Mouse (Mus musculus): ENCODE measurements at regions not wholly inside any gene's neighbourhood (a gene's known extent, or its start where the extent isn't known, plus 50 kb on each side); places are given as distances from the start of the nearest gene placed in this dataset.

- Histone ChIP-seq H3K9me3 (ENCODE audit: low read length) (no peaks in the 10 kb centered on the region), H3K27me3 (ENCODE audit: insufficient read depth, low read length) (no peaks in the 10 kb centered on the region), H3K4me2 (ENCODE audit: low read depth, low read length) (no peak overlapping the region), H3K36me3 (replicated peaks; ENCODE audit: insufficient read depth, low read length) (no peaks in the 10 kb centered on the region), H3K4me3 (ENCODE audit: low read depth, low read length) (no peak overlapping the region), H3K27ac (ENCODE audit: low read depth) (no peak overlapping the region), H3K9ac (replicated peaks) (no peak overlapping the region), H3K4me1 (ENCODE audit: insufficient read depth) (no peaks in the 10 kb centered on the region)
- DNase-seq = no peak
- 59% methylated on average over 2 of the region's 2 CpGs for WGBS (ENCODE audit: insufficient replicate concordance)
- no peak for TF ChIP-seq CTCF (IDR thresholded peaks at IDR 0.05; ENCODE audit: low read depth)
- no peak for TF ChIP-seq EP300 (IDR thresholded peaks at IDR 0.05; ENCODE audit: low read depth)
- no peak for ATAC-seq
Observed at GRCm38 (mm10) chr8:87264999-87265398, 207.4 kb downstream of the Cbln1 start.

- Histone ChIP-seq H3K4me1 (ENCODE audit: insufficient read depth) (no peaks in the 10 kb centered on the region), H3K36me3 (replicated peaks; ENCODE audit: insufficient read depth, low read length) (no peaks in the 10 kb centered on the region), H3K9me3 (ENCODE audit: low read length) (no peaks in the 10 kb centered on the region), H3K9ac (replicated peaks) (no peak overlapping the region), H3K4me2 (ENCODE audit: low read depth, low read length) (no peak overlapping the region), H3K27me3 (ENCODE audit: insufficient read depth, low read length) (no peaks in the 10 kb centered on the region), H3K27ac (ENCODE audit: low read depth) (no peak overlapping the region), H3K4me3 (ENCODE audit: low read depth, low read length) (no peak overlapping the region)
- 80% methylated on average over 2 of the region's 2 CpGs for WGBS (ENCODE audit: insufficient replicate concordance)
- TF ChIP-seq EP300 (IDR thresholded peaks at IDR 0.05; ENCODE audit: low read depth) (no peak), CTCF (IDR thresholded peaks at IDR 0.05; ENCODE audit: low read depth) (no peak)
- ATAC-seq (no peak), DNase-seq (no peak)
Observed at GRCm38 (mm10) chr8:87260305-87260704, 212.1 kb downstream of the Cbln1 start.

GRCm38 (mm10) chr8:87242681-87243080 is 229.7 kb downstream of the Cbln1 start:
- Histone ChIP-seq H3K36me3 (replicated peaks; ENCODE audit: insufficient read depth, low read length) (no peaks in the 10 kb centered on the region), H3K4me1 (ENCODE audit: insufficient read depth) (no peaks in the 10 kb centered on the region), H3K9ac (replicated peaks) (no peak overlapping the region), H3K4me2 (ENCODE audit: low read depth, low read length) (no peak overlapping the region), H3K27ac (ENCODE audit: low read depth) (no peak overlapping the region), H3K27me3 (ENCODE audit: insufficient read depth, low read length) (no peaks in the 10 kb centered on the region), H3K4me3 (ENCODE audit: low read depth, low read length) (no peak overlapping the region), H3K9me3 (ENCODE audit: low read length) (no peaks in the 10 kb centered on the region)
- DNase-seq (no peak), ATAC-seq (no peak)
- WGBS (ENCODE audit: insufficient replicate concordance) = 55% methylated on average over 2 of the region's 2 CpGs
- no peak for TF ChIP-seq EP300 (IDR thresholded peaks at IDR 0.05; ENCODE audit: low read depth)
- TF ChIP-seq CTCF (IDR thresholded peaks at IDR 0.05; ENCODE audit: low read depth) = no peak

GRCm38 (mm10) chr8:87237181-87237580 is 235.2 kb downstream of the Cbln1 start:
- no peak for DNase-seq
- no peak for TF ChIP-seq EP300 (IDR thresholded peaks at IDR 0.05; ENCODE audit: low read depth)
- no peak for TF ChIP-seq CTCF (IDR thresholded peaks at IDR 0.05; ENCODE audit: low read depth)
- Histone ChIP-seq H3K27ac (ENCODE audit: low read depth) (no peak overlapping the region), H3K4me2 (ENCODE audit: low read depth, low read length) (no peak overlapping the region), H3K9ac (replicated peaks) (no peak overlapping the region), H3K4me3 (ENCODE audit: low read depth, low read length) (no peak overlapping the region), H3K36me3 (replicated peaks; ENCODE audit: insufficient read depth, low read length) (no peaks in the 10 kb centered on the region), H3K27me3 (ENCODE audit: insufficient read depth, low read length) (no peaks in the 10 kb centered on the region), H3K9me3 (ENCODE audit: low read length) (no peaks in the 10 kb centered on the region), H3K4me1 (ENCODE audit: insufficient read depth) (no peaks in the 10 kb centered on the region)
- ATAC-seq = no peak
- WGBS (ENCODE audit: insufficient replicate concordance) = 74% methylated on average over 6 of the region's 7 CpGs

GRCm38 (mm10) chr8:87236438-87236837 is 236.0 kb downstream of the Cbln1 start:
- no peak overlapping the region for H3K27ac ChIP-seq (ENCODE audit: low read depth)
- no peak for ATAC-seq
- H3K9me3 ChIP-seq (ENCODE audit: low read length) = no peaks in the 10 kb centered on the region
- no peaks in the 10 kb centered on the region for H3K36me3 ChIP-seq (replicated peaks; ENCODE audit: insufficient read depth, low read length)
- H3K4me2 ChIP-seq (ENCODE audit: low read depth, low read length) = no peak overlapping the region
- no peak overlapping the region for H3K9ac ChIP-seq (replicated peaks)
- H3K27me3 ChIP-seq (ENCODE audit: insufficient read depth, low read length) = no peaks in the 10 kb centered on the region
- no peak overlapping the region for H3K4me3 ChIP-seq (ENCODE audit: low read depth, low read length)
- TF ChIP-seq CTCF (IDR thresholded peaks at IDR 0.05; ENCODE audit: low read depth) = no peak
- no peak for TF ChIP-seq EP300 (IDR thresholded peaks at IDR 0.05; ENCODE audit: low read depth)
- no peak for DNase-seq
- no peaks in the 10 kb centered on the region for H3K4me1 ChIP-seq (ENCODE audit: insufficient read depth)
- WGBS (ENCODE audit: insufficient replicate concordance) = 70% methylated on average over 11 of the region's 11 CpGs

GRCm38 (mm10) chr8:87235341-87236075 is 236.9 kb downstream of the Cbln1 start:
- Histone ChIP-seq H3K9ac (replicated peaks) (no peak overlapping the region), H3K4me2 (ENCODE audit: low read depth, low read length) (no peak overlapping the region)

More at GRCm38 (mm10) chr8:87235341-87236075, 236.9 kb downstream of the Cbln1 start:
- H3K9me3 ChIP-seq (ENCODE audit: low read length) = no peaks in the 10 kb centered on the region
- no peak overlapping the region for H3K27ac ChIP-seq (ENCODE audit: low read depth)
- H3K4me1 ChIP-seq (ENCODE audit: insufficient read depth) = no peaks in the 10 kb centered on the region
- no peak overlapping the region for H3K4me3 ChIP-seq (ENCODE audit: low read depth, low read length)
- TF ChIP-seq CTCF (IDR thresholded peaks at IDR 0.05; ENCODE audit: low read depth) = no peak
- TF ChIP-seq EP300 (IDR thresholded peaks at IDR 0.05; ENCODE audit: low read depth) = no peak
- 47% methylated on average over 18 of the region's 18 CpGs for WGBS (ENCODE audit: insufficient replicate concordance)
- no peaks in the 10 kb centered on the region for H3K27me3 ChIP-seq (ENCODE audit: insufficient read depth, low read length)
- DNase-seq = no peak
- ATAC-seq = no peak
- H3K36me3 ChIP-seq (replicated peaks; ENCODE audit: insufficient read depth, low read length) = no peaks in the 10 kb centered on the region
